Mouse (Mus musculus): ENCODE measurements around the gene Myoz2. TPM values are rescaled to one million over a fixed set of nuclear protein-coding genes. Genes with fewer than 3 reads are reported as not detected.

The Myoz2 gene
- total RNA-seq, 2 experiments from 2014 or later = 2,084 to 2,239 TPM

Small RNA genes lying within 50 kb of the gene (microRNA-seq; reads per million reads assigned to microRNA genes)
- 0 reads per million in 2 experiments for gene Gm22066 (ENCODE audit: borderline number of aligned reads in 2 of 2)

Other genes with a start within 250 kb of the Myoz2 start
- gene Fabp2, start 139.9 kb downstream of the Myoz2 start, total RNA-seq (2021) = not detected
- gene Gm10959, start 115.7 kb downstream of the Myoz2 start, total RNA-seq (2021) = not detected
- gene 1810037I17Rik, start 110.8 kb downstream of the Myoz2 start, total RNA-seq (2021) = 100 to 1,000 TPM in 1 of 2 experiments, 10 to 100 TPM in 1; 91.5 to 110 TPM
- gene Usp53, start 50.5 kb downstream of the Myoz2 start, total RNA-seq (2021) = 10 to 100 TPM in 1 of 2 experiments, 1 to 10 TPM in 1; 8.6 to 12.5 TPM
- gene Synpo2, start 201.1 kb upstream of the Myoz2 start, total RNA-seq (2021) = 10 to 100 TPM; 78.2 to 80.5 TPM
- 10 to 100 TPM; 31.5 to 40.4 TPM for gene Sec24d, start 232.4 kb upstream of the Myoz2 start, total RNA-seq (2021)

All from heart, postnatal 36 days (tissue).